Mouse (Mus musculus): Measurements from ENCODE around the gene Clmn. TPM values are rescaled to one million over a fixed set of nuclear protein-coding genes. Genes with fewer than 3 reads are reported as not detected.

Gene Clmn
- total and polyA plus RNA-seq, 2 experiments from 2014 or later, result 2.2 to 2.4 TPM

DNA sequence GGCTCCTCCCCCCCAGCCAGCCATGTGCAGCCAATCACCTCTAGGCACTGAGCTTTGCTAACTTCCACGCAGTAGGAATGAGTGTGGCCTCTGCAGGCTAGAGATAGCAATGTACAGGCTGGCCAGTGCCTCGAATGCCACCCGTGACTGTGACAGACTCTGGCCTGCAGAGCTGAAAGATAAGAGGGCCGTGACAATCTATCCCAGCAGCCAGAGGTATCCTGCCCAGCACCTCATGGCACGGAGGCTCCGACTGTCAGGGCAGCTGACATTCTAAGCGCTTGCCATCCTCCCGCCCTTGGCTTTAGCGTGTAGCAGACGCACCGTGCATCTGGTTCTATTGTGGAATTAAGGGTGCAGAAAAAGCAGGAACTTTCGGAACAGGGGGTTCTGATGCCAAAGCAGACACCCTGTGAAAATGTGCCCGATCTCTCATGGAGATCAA, 26.9 kb downstream of the Clmn start:
- no peak overlapping the region for H3K4me2 ChIP-seq (ENCODE audit: low read depth, low read length, poor library complexity, severe bottlenecking)
- no peak for DNase-seq (ENCODE audit: low spot score)
- ATAC-seq (ENCODE audit: low FRiP score), result peak; percentile 57; the same call in 1 of the 2 replicates
- H3K4me3 ChIP-seq (ENCODE audit: low read depth, low read length), result no peak overlapping the region
- H3K9ac ChIP-seq (replicated peaks; ENCODE audit: low read length, poor library complexity, severe bottlenecking), result no peak overlapping the region
- no peak overlapping the region for H3K27ac ChIP-seq (ENCODE audit: low read depth, low read length)
- H3K4me1 ChIP-seq (ENCODE audit: insufficient read depth, low read length), result 0 out of 2 replicates have a peak, but pooled peaks cover 5% of the 10 kb centered on the region
- H3K9me3 ChIP-seq (ENCODE audit: low read length), result no peaks in the 10 kb centered on the region
- H3K27me3 ChIP-seq (ENCODE audit: insufficient read depth, low read length), result no peaks in the 10 kb centered on the region
- no peaks in the 10 kb centered on the region for H3K36me3 ChIP-seq (ENCODE audit: insufficient read depth, low read length)
- no peak for TF ChIP-seq CTCF (IDR thresholded peaks at IDR 0.05)
- 68% methylated on average over 13 of the region's 13 CpGs for WGBS

DNA sequence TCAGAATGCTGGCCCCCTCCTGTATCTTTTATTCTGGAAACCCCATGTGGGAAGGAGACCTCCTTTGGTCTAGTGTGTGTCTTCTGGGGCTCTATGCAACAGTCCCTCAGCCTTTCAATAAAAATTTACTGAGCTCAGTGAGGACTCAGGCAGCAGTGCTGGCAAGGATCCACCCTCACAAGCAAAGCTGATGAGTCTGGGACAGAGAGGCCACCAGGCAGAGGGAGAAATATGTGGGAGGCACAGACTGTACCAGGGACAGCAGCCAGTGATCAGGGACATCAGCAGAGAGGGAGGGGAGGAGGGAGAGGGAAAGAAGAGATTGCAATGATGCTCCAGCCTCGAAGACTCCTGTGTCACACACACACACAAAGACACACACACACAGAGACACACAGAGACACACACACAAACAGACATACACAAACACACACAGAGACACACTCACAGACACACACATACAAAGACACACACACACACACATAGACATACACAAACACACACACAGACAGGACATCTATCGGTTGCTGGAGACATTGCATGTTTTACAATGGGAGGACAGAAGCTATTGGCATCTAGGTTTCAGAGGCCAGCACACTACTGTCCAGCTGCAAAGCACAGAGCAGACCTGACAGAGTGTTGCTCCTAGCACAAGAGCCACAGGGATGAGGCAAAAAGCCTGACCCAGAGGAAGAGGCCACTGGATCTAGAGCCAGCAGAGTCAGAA, 27.6 kb downstream of the Clmn start:
- Histone ChIP-seq H3K4me1 (ENCODE audit: insufficient read depth, low read length) (0 out of 2 replicates have a peak, but pooled peaks cover 5% of the 10 kb centered on the region), H3K4me2 (ENCODE audit: low read depth, low read length, poor library complexity, severe bottlenecking) (no peak overlapping the region), H3K27me3 (ENCODE audit: insufficient read depth, low read length) (no peaks in the 10 kb centered on the region), H3K36me3 (ENCODE audit: insufficient read depth, low read length) (no peaks in the 10 kb centered on the region), H3K27ac (ENCODE audit: low read depth, low read length) (no peak overlapping the region), H3K9ac (replicated peaks; ENCODE audit: low read length, poor library complexity, severe bottlenecking) (no peak overlapping the region), H3K4me3 (ENCODE audit: low read depth, low read length) (no peak overlapping the region), H3K9me3 (ENCODE audit: low read length) (no peaks in the 10 kb centered on the region)
- ATAC-seq (ENCODE audit: low FRiP score), result no peak
- DNase-seq (ENCODE audit: low spot score), result peak; percentile 67
- TF ChIP-seq CTCF (IDR thresholded peaks at IDR 0.05), result peak; percentile 55
- 63% methylated on average over 2 of the region's 2 CpGs for WGBS

DNA sequence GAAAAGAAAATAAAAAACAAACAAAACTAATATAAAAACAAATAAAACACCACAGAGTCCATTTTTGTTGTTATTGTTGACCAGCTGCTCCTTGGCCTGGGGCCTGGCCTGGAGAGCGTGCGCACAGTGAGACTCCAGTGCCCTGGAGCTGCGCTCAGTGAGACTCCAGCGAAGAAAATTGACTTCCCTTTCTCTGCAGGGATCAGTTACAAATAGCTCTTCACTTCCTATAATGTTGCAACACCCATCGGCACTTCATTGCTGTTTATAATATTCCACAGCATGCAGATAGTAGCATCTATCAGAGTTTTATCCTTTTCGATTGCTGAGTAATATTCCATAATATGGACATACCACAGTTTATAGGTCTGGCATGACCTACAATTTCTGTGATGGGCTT, 28.6 kb downstream of the Clmn start:
- H3K27me3 ChIP-seq (ENCODE audit: insufficient read depth, low read length), result no peaks in the 10 kb centered on the region
- no peaks in the 10 kb centered on the region for H3K9me3 ChIP-seq (ENCODE audit: low read length)
- ATAC-seq (ENCODE audit: low FRiP score) (no peak), DNase-seq (ENCODE audit: low spot score) (no peak)
- 95% methylated on average over 6 of the region's 6 CpGs for WGBS
- no peak overlapping the region for H3K9ac ChIP-seq (replicated peaks; ENCODE audit: low read length, poor library complexity, severe bottlenecking)
- no peak overlapping the region for H3K4me3 ChIP-seq (ENCODE audit: low read depth, low read length)
- H3K4me2 ChIP-seq (ENCODE audit: low read depth, low read length, poor library complexity, severe bottlenecking), result no peak overlapping the region
- TF ChIP-seq CTCF (IDR thresholded peaks at IDR 0.05), result no peak
- no peak overlapping the region for H3K27ac ChIP-seq (ENCODE audit: low read depth, low read length)
- no peaks in the 10 kb centered on the region for H3K36me3 ChIP-seq (ENCODE audit: insufficient read depth, low read length)
- 0 out of 2 replicates have a peak, but pooled peaks cover 5% of the 10 kb centered on the region for H3K4me1 ChIP-seq (ENCODE audit: insufficient read depth, low read length)

DNA sequence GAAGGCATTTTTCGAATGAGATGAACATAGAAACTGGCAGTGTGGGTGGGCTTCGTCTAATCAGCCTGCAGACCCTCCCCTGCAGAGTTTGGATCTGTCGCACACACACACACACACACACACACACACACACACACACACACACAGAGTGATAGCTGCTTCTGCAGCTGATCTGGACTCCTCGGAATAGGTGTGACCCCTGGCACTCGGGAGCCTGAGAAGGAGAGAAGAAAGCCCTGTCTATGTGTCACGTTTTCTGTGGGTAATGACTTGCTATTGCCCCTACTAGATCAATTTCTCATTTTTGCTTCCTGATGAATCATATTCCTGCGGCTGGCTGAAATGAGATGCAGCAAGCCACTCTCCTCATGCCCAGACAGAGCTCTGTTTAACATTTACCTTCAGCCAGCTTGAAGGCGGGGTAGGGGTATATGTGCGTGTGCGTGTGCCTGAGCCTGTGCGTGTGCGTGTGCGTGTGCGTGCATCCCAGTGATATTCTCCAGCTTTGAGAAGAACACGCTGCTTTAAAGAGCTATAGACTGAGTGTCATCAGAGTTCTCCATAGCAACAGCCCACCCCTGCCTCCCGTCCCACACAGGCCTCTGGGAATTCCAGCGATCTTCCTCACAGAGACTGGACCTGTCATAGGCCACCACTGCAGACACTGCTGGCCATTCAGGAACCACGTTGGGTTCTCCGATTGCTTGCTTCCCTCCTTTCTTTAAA, 29.3 kb downstream of the Clmn start:
- no peaks in the 10 kb centered on the region for H3K27me3 ChIP-seq (ENCODE audit: insufficient read depth, low read length)
- ATAC-seq (ENCODE audit: low FRiP score) (0 out of 2 replicates have a peak, but pooled peaks have one; percentile 36), DNase-seq (ENCODE audit: low spot score) (no peak)
- 42% methylated on average over 19 of the region's 19 CpGs for WGBS
- 0 out of 2 replicates have a peak, but pooled peaks cover 5% of the 10 kb centered on the region for H3K4me1 ChIP-seq (ENCODE audit: insufficient read depth, low read length)
- H3K9me3 ChIP-seq (ENCODE audit: low read length), result no peaks in the 10 kb centered on the region
- H3K9ac ChIP-seq (replicated peaks; ENCODE audit: low read length, poor library complexity, severe bottlenecking), result no peak overlapping the region
- no peak overlapping the region for H3K4me2 ChIP-seq (ENCODE audit: low read depth, low read length, poor library complexity, severe bottlenecking)
- no peaks in the 10 kb centered on the region for H3K36me3 ChIP-seq (ENCODE audit: insufficient read depth, low read length)
- no peak overlapping the region for H3K4me3 ChIP-seq (ENCODE audit: low read depth, low read length)
- peak overlapping the region; percentile 43; the same call in 1 of the 2 replicates for H3K27ac ChIP-seq (ENCODE audit: low read depth, low read length)
- no peak for TF ChIP-seq CTCF (IDR thresholded peaks at IDR 0.05)

DNA sequence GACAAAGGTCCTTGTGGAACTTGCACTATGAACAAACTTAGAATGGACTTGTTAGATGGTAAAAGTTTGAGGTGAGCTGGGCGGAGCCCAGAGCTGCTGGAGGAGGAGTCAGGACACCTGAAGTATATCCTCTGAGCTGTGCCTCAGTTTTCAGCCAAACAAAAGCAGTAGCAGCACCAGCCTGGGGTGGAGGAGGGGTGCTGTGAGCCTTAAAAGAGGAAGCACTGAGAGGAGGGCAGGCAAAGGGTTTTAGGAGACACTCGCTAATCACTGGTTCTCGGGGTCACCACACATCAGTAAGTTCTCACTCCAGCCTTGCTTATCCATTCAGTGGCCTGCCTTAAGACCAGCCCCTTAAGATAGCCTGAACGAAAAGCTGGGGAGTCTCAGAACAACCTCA, 30.1 kb downstream of the Clmn start:
- WGBS, result 43% methylated on average over 4 of the region's 4 CpGs
- no peaks in the 10 kb centered on the region for H3K9me3 ChIP-seq (ENCODE audit: low read length)
- ATAC-seq (ENCODE audit: low FRiP score) (no peak), DNase-seq (ENCODE audit: low spot score) (no peak)
- no peaks in the 10 kb centered on the region for H3K36me3 ChIP-seq (ENCODE audit: insufficient read depth, low read length)
- H3K9ac ChIP-seq (replicated peaks; ENCODE audit: low read length, poor library complexity, severe bottlenecking), result no peak overlapping the region
- no peak overlapping the region for H3K4me2 ChIP-seq (ENCODE audit: low read depth, low read length, poor library complexity, severe bottlenecking)
- no peaks in the 10 kb centered on the region for H3K27me3 ChIP-seq (ENCODE audit: insufficient read depth, low read length)
- TF ChIP-seq CTCF (IDR thresholded peaks at IDR 0.05), result no peak
- no peak overlapping the region for H3K4me3 ChIP-seq (ENCODE audit: low read depth, low read length)
- H3K4me1 ChIP-seq (ENCODE audit: insufficient read depth, low read length), result 0 out of 2 replicates have a peak, but pooled peaks cover 5% of the 10 kb centered on the region
- no peak overlapping the region for H3K27ac ChIP-seq (ENCODE audit: low read depth, low read length)
